Mouse (Mus musculus) ES-E14 (cell line): ENCODE data around the gene Pnmal1.

ENCODE experiments used
- CHD2 ChIP-seq: IDR thresholded peaks from 2 replicates; pipeline ENCODE4 v1.6.1; 2014; ENCODE audit warnings: mild to moderate bottlenecking, low read depth, low read length, inconsistent platforms
- HCFC1 ChIP-seq: IDR thresholded peaks from 2 replicates; pipeline ENCODE4 v1.6.1; 2012; ENCODE audit warnings: low read length, inconsistent platforms, borderline replicate concordance; ENCODE audit not compliant: insufficient read depth
- MAFK ChIP-seq: IDR thresholded peaks from 2 replicates; pipeline ENCODE4 v1.6.1; 2014; ENCODE audit warnings: mild to moderate bottlenecking, low read depth, low read length, inconsistent platforms; ENCODE audit not compliant: insufficient read depth
- ZC3H11A ChIP-seq: IDR thresholded peaks from 2 replicates; pipeline ENCODE4 v1.6.1; 2012; ENCODE audit warnings: low read depth, mild to moderate bottlenecking, inconsistent platforms, low read length, borderline replicate concordance
- ZNF384 ChIP-seq: IDR thresholded peaks from 2 replicates; pipeline ENCODE4 v1.6.1; 2012; ENCODE audit warnings: low read depth, low read length, inconsistent platforms

GRCm38 (mm10) chr7:16920818-16921791 lies 38.4 kb upstream of the Pnmal1 start:
- TF ChIP-seq ZNF384 (no peak), CHD2 (no peak), MAFK (no peak), HCFC1 (no peak), ZC3H11A (no peak)
